Mouse (Mus musculus): ENCODE data around the gene Slc39a13. TPM values are rescaled to one million over a fixed set of nuclear protein-coding genes. Genes with fewer than 3 reads are reported as not detected.
"Not testable (repeated sequence)": the region's sequence is repeated elsewhere in the genome, so short reads cannot be mapped to it uniquely, and the experiment has no call there.

The Slc39a13 gene
- polyA plus RNA-seq, 1 experiment from 2014 or later: 48.5 TPM

DNA sequence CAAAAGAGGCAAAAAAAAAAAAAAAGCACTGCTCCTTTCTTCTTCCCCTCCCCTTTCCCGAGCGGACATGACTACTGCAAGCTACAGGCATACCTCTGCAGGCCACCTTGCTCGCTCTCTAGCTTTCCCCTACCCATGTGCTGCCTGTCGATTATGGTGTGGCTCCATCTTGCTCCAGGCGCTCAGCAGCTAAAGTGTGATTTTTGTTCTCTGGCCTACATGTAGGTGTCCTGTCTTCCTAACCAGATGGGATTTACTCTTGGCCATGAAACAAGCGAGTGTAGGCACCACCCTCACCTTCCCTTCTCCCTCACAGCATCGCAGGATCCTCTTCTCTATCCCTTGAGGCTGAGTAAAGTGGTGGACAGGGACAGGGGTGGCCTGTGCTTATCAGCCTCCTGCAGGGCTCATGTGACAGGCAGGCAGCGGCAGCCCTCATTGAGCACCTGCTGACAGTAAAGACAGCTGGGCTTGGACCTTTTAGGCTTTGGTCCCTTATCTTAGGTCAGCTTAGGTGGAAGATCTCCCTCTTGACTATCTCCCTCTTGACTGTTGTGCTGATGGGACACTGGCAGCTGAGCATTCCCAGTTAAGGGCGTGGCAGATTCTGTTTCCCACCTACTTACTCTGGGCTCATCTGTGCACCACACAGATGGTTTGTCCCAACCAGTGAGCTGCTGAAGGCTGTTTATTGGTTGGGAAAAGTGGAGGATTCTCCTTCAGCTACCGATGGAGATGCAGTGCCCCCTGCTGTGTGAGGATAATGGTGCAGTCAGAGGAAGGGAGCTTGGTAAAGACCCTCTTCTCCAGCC is 9.5 kb downstream of the Slc39a13 start:
- peak; percentile 28; the same call in 1 of the 2 replicates for ATAC-seq (replicated peaks; ENCODE audit: low FRiP score)
- Histone ChIP-seq H3K9ac (no peak overlapping the region), H3K36me3 (peaks cover 98% of the 10 kb centered on the region), H3K4me3 (replicated peaks) (no peak overlapping the region), H3K9me3 (replicated peaks) (no peaks in the 10 kb centered on the region), H3K4me2 (no peak overlapping the region), H3K4me1 (peaks cover 7% of the 10 kb centered on the region), H3K27me3 (no peaks in the 10 kb centered on the region), H3K27ac (no peak overlapping the region)
- WGBS: 83% methylated on average over 10 of the region's 10 CpGs

- Histone ChIP-seq H3K9me3 (replicated peaks) (no peaks in the 10 kb centered on the region), H3K9ac (no peak overlapping the region), H3K4me3 (replicated peaks) (no peak overlapping the region), H3K27ac (no peak overlapping the region), H3K4me2 (no peak overlapping the region), H3K27me3 (no peaks in the 10 kb centered on the region), H3K4me1 (peaks cover 17% of the 10 kb centered on the region), H3K36me3 (peaks cover 97% of the 10 kb centered on the region)
- WGBS: 92% methylated on average over 2 of the region's 2 CpGs
- ATAC-seq (replicated peaks; ENCODE audit: low FRiP score): no peak
Observed at GRCm38 (mm10) chr2:91059376-91059775, 10.8 kb downstream of the Slc39a13 start.

DNA sequence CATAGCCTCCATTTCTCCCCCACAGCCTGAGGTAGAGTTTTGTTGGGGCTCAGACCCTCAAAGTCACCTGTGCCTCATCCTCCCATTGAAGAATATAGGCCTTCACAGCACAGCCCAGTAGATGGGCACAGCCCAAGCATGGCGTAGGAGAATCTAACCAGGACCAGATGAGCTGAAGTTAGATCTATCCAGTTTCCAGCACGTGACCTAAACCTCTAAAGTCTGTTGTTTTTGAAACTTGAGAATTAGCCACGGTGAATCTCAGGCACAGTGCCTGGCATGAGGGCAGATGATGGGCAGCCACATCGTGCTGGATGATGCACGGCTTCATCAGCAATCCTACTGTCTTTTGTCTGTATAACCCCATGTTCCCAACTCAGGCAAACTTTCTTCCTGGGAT is 11.8 kb downstream of the Slc39a13 start:
- 51% methylated on average over 5 of the region's 5 CpGs for WGBS
- no peak overlapping the region for H3K4me2 ChIP-seq
- no peak overlapping the region for H3K4me3 ChIP-seq (replicated peaks)
- no peak for ATAC-seq (replicated peaks; ENCODE audit: low FRiP score)
- H3K27ac ChIP-seq: no peak overlapping the region
- no peaks in the 10 kb centered on the region for H3K27me3 ChIP-seq
- H3K9ac ChIP-seq: no peak overlapping the region
- peaks cover 17% of the 10 kb centered on the region for H3K4me1 ChIP-seq
- peaks cover 87% of the 10 kb centered on the region for H3K36me3 ChIP-seq
- no peaks in the 10 kb centered on the region for H3K9me3 ChIP-seq (replicated peaks)

DNA sequence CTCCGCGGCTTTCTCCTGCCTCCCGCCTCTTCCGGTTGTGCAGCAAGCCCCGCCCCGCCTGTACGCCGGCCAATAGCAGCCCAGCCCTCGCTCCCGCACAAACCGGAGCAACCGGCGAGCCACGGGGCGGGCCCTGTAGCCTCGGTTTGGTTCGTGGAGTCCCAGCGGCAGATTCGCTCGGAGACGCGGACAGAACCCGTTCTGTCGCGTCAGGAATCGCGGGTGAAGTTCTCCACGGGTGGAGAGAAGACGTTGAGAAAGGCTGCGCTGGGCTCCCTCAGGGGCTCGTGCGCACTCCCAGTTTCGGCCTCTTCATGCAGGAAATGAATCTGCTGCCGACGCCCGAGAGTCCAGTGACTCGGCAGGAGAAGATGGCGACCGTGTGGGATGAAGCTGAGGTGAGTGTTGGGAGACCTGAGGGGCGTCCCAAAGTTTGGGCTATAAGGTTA is 16.3 kb downstream of the Slc39a13 start, which contains the start of gene Psmc3:
Gene Psmc3 (plus strand): TSS at position 76 of the 449 bp plus-strand sequence.
- ATAC-seq (replicated peaks; ENCODE audit: low FRiP score): peak; percentile 99
- Histone ChIP-seq H3K27ac (peak within 1 kb of the TSS; percentile 89), H3K9me3 (replicated peaks) (no peaks in the 10 kb centered on the region), H3K27me3 (no peaks in the 10 kb centered on the region), H3K4me3 (replicated peaks) (peak within 1 kb of the TSS; percentile 91), H3K4me1 (peaks cover 15% of the 10 kb centered on the region), H3K36me3 (peaks cover 43% of the 10 kb centered on the region), H3K4me2 (peak within 1 kb of the TSS; percentile 84), H3K9ac (peak within 1 kb of the TSS; percentile 80)
- WGBS: under 1% methylated on average over 40 of the region's 40 CpGs

DNA sequence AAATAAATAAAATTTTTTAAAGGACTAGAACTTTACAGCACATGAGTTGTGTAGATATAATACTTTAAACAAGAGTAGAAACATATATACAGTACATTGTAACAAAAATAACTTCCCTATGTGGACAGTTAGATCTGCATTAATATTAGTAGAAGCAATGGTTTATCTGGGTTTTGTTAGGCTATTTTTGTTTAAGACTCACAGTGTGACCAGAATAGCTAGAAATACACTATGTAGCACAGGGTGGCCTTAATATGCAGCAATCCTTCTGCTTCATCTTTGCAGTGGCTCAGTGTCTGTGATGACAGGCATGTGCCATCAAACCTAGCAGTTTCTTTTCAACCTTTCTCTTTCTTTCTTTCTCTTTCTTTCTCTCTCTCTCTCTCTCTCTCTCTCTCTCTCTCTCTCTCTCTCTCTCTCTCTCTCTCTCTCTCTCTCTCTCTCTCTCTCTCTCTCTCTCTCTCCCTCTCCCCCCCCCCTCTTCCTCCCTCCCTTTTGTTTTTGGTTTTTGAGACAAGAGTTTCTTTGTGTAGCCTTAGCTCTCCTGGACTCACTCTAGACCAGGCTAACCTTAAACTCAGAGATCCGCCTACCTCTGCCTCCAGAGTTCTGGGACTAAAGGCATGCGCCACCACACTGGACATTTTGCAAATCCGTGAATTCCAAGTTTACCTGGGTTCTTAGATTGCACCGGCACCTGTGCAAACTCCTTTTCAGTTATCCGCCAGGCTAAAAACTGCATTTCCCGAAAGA is 16.9 kb downstream of the Slc39a13 start:
- no peaks in the 10 kb centered on the region for H3K27me3 ChIP-seq
- 0% methylated on average over 6 of the region's 6 CpGs for WGBS
- peak overlapping the region; percentile 89; the same call in 1 of the 2 replicates for H3K27ac ChIP-seq
- H3K4me2 ChIP-seq: peak overlapping the region; percentile 84
- H3K36me3 ChIP-seq: peaks cover 37% of the 10 kb centered on the region
- H3K9me3 ChIP-seq (replicated peaks): no peaks in the 10 kb centered on the region
- H3K9ac ChIP-seq: peak overlapping the region; percentile 80; the same call in 1 of the 2 replicates
- ATAC-seq (replicated peaks; ENCODE audit: low FRiP score): peak; percentile 71
- peak overlapping the region; percentile 91 for H3K4me3 ChIP-seq (replicated peaks)
- H3K4me1 ChIP-seq: peaks cover 15% of the 10 kb centered on the region

- ATAC-seq (replicated peaks; ENCODE audit: low FRiP score): no peak
- Histone ChIP-seq H3K4me1 (peaks cover 19% of the 10 kb centered on the region), H3K27ac (no peak overlapping the region), H3K4me3 (replicated peaks) (peak overlapping the region; percentile 91), H3K9me3 (replicated peaks) (no peaks in the 10 kb centered on the region), H3K36me3 (peaks cover 30% of the 10 kb centered on the region), H3K9ac (no peak overlapping the region), H3K27me3 (no peaks in the 10 kb centered on the region), H3K4me2 (peak overlapping the region; percentile 84)
- WGBS: 51% methylated on average over 2 of the region's 2 CpGs
Observed at GRCm38 (mm10) chr2:91052752-91053151, 17.5 kb downstream of the Slc39a13 start.

GRCm38 (mm10) chr2:91051917-91052316 is 18.3 kb downstream of the Slc39a13 start:
- H3K36me3 ChIP-seq: peaks cover 22% of the 10 kb centered on the region
- H3K9ac ChIP-seq: no peak overlapping the region
- no peak overlapping the region for H3K27ac ChIP-seq
- 75% methylated on average over 3 of the region's 3 CpGs for WGBS
- H3K9me3 ChIP-seq (replicated peaks): no peaks in the 10 kb centered on the region
- H3K4me1 ChIP-seq: peaks cover 24% of the 10 kb centered on the region
- no peak overlapping the region for H3K4me3 ChIP-seq (replicated peaks)
- no peak overlapping the region for H3K4me2 ChIP-seq
- no peaks in the 10 kb centered on the region for H3K27me3 ChIP-seq
- ATAC-seq (replicated peaks; ENCODE audit: low FRiP score): no peak

GRCm38 (mm10) chr2:91047359-91047758 is 22.9 kb downstream of the Slc39a13 start:
- 57% methylated on average over 9 of the region's 9 CpGs for WGBS
- H3K36me3 ChIP-seq: no peaks in the 10 kb centered on the region
- peak; percentile 58 for ATAC-seq (replicated peaks; ENCODE audit: low FRiP score)
- no peak overlapping the region for H3K4me3 ChIP-seq (replicated peaks)
- H3K4me2 ChIP-seq: peak overlapping the region; percentile 14; the same call in 1 of the 2 replicates
- peaks cover 23% of the 10 kb centered on the region for H3K4me1 ChIP-seq
- H3K27ac ChIP-seq: peak overlapping the region; percentile 78
- H3K9ac ChIP-seq: no peak overlapping the region
- no peaks in the 10 kb centered on the region for H3K9me3 ChIP-seq (replicated peaks)
- no peaks in the 10 kb centered on the region for H3K27me3 ChIP-seq

GRCm38 (mm10) chr2:91045805-91046204 is 24.4 kb downstream of the Slc39a13 start:
- H3K27me3 ChIP-seq; ATAC-seq (replicated peaks; ENCODE audit: low FRiP score); H3K4me2 ChIP-seq; H3K4me3 ChIP-seq (replicated peaks); H3K9ac ChIP-seq; H3K9me3 ChIP-seq (replicated peaks); H3K36me3 ChIP-seq: not testable (repeated sequence)
- H3K27ac ChIP-seq: peak overlapping the region; percentile 3; the same call in 1 of the 2 replicates
- H3K4me1 ChIP-seq: peaks cover 23% of the 10 kb centered on the region
- 74% methylated on average over 1 of the region's 1 CpGs for WGBS

GRCm38 (mm10) chr2:91044727-91045126 is 25.5 kb downstream of the Slc39a13 start:
- ATAC-seq (replicated peaks; ENCODE audit: low FRiP score): no peak
- H3K36me3 ChIP-seq: no peaks in the 10 kb centered on the region
- no peak overlapping the region for H3K9ac ChIP-seq
- no peak overlapping the region for H3K4me3 ChIP-seq (replicated peaks)
- no peaks in the 10 kb centered on the region for H3K9me3 ChIP-seq (replicated peaks)
- H3K27me3 ChIP-seq: no peaks in the 10 kb centered on the region
- no peak overlapping the region for H3K4me2 ChIP-seq
- peaks cover 23% of the 10 kb centered on the region for H3K4me1 ChIP-seq
- no peak overlapping the region for H3K27ac ChIP-seq
- 81% methylated on average over 13 of the region's 13 CpGs for WGBS

DNA sequence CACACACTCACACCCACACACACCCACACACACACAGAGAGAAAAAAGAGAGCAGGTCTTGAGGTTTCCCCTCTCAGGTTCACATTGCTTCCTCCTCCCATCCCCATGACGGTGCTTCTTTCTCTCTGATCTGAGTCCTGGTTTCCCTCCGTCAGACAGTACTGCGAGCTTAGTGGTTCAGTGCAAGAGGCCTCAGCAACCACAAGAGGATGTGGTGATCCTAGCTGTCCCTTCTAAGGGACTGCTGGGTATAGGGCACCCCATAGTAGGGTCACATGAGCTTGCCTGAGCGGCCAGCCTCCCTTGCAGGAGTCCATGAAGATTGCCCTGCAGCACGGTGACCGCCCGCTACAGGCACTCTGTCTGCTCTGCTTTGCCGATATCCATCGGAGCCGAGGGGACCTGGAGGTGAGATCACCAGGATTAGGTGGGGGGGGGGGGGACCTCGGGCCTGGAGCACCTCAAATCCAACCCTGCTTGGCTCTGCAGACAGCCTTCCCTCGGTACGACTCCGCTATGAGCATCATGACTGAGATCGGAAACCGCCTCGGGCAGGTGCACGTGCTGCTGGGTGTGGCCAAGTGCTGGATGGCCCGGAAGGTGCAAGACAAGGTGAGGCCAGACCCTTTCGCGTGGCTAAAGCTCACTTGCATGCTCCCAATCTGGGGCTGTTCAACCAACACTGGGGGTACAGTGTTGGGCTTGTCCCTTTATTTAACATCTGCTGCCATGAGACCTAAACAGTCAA is 27.4 kb downstream of the Slc39a13 start:
- Histone ChIP-seq H3K9me3 (replicated peaks) (no peaks in the 10 kb centered on the region), H3K9ac (no peak overlapping the region), H3K4me1 (peaks cover 19% of the 10 kb centered on the region), H3K27me3 (no peaks in the 10 kb centered on the region), H3K4me2 (no peak overlapping the region), H3K27ac (no peak overlapping the region), H3K36me3 (no peaks in the 10 kb centered on the region), H3K4me3 (replicated peaks) (no peak overlapping the region)
- ATAC-seq (replicated peaks; ENCODE audit: low FRiP score): 0 out of 2 replicates have a peak, but pooled peaks have one; percentile 22
- WGBS: 70% methylated on average over 21 of the region's 21 CpGs
